Mouse (Mus musculus) CH12.LX (cell line): ENCODE data around the gene Pfdn4. TPM values are rescaled to one million over a fixed set of nuclear protein-coding genes. Genes with fewer than 3 reads are reported as not detected.

ENCODE experiments used
- DNase-seq: peaks from one replicate; pipeline ENCODE4 v3.0.0-alpha.2; 2013; ENCODE audit errors: extremely low read depth
- H3K27ac ChIP-seq: 2 replicates; pipeline ENCODE4 v1.5.1; 2012; ENCODE audit warnings: low read depth, mild to moderate bottlenecking, control low read depth, moderate library complexity; ENCODE audit not compliant: insufficient read depth
- H3K27me3 ChIP-seq: replicated peaks from 2 replicates; pipeline ENCODE3; 2012; ENCODE audit warnings: inconsistent platforms
- H3K36me3 ChIP-seq, 2 experiments: replicated peaks in 1 of 2; 2 replicates each; pipeline versions ENCODE3 to v1.6.1; 2012; ENCODE audit warnings: inconsistent platforms in 1 of 2, low read length in 1 of 2, mild to moderate bottlenecking in 1 of 2, mixed read lengths in 1 of 2, moderate library complexity in 1 of 2; ENCODE audit not compliant: control insufficient read depth in 1 of 2, insufficient read depth in 1 of 2
- H3K4me1 ChIP-seq, 2 experiments: 2 replicates each; pipeline ENCODE4 v1.6.1; 2012; ENCODE audit warnings: inconsistent platforms in 1 of 2, moderate library complexity in 1 of 2; ENCODE audit not compliant: insufficient read depth in 2 of 2, control insufficient read depth in 1 of 2
- H3K4me2 ChIP-seq: 2 replicates; pipeline ENCODE4 v1.6.1; 2012; ENCODE audit warnings: low read depth, mild to moderate bottlenecking, control low read depth; ENCODE audit not compliant: poor library complexity, insufficient read depth, severe bottlenecking
- H3K4me3 ChIP-seq, 3 experiments: fragments of 150-350 bp in 1 of 3; sonication (generic) in 1 of 3; replicated peaks in 1 of 3; 2 replicates each; pipeline versions ENCODE3 to v1.5.1; 2011 to 2012; ENCODE audit warnings: low read depth in 2 of 3, low read length in 2 of 3, mild to moderate bottlenecking in 2 of 3, moderate library complexity in 2 of 3, control low read depth in 1 of 3, improper control_type of control experiment in 1 of 3, inconsistent platforms in 1 of 3, mixed read lengths in 1 of 3; ENCODE audit not compliant: poor library complexity in 1 of 3
- H3K79me2 ChIP-seq: replicated peaks from 2 replicates; pipeline ENCODE4 v1.6.1; 2012; ENCODE audit warnings: mild to moderate bottlenecking, moderate library complexity; ENCODE audit not compliant: control insufficient read depth, poor library complexity, insufficient read depth, severe bottlenecking; ENCODE audit errors: extremely low read depth
- H3K9ac ChIP-seq: 2 replicates; pipeline ENCODE4 v1.6.1; 2012; ENCODE audit warnings: low read depth, mild to moderate bottlenecking, control low read depth, moderate library complexity; ENCODE audit not compliant: insufficient read depth
- H3K9me3 ChIP-seq: replicated peaks from 2 replicates; pipeline ENCODE3; 2012; ENCODE audit warnings: low read length, inconsistent platforms, mixed read lengths
- BHLHE40 ChIP-seq: IDR thresholded peaks from 2 replicates; pipeline ENCODE4 v1.6.1; 2011; ENCODE audit warnings: mild to moderate bottlenecking, low read depth, low read length, improper control_type of control experiment
- CHD1 ChIP-seq: IDR thresholded peaks from 2 replicates; pipeline ENCODE4 v1.6.1; 2012; ENCODE audit warnings: low read depth, low read length, improper control_type of control experiment, inconsistent platforms
- CTCF ChIP-seq, 2 experiments: IDR thresholded peaks in 1 of 2; conservative IDR thresholded peaks in 1 of 2; 2 replicates each; pipeline ENCODE4 v1.5.1; 2011 to 2012; ENCODE audit warnings: low read depth in 2 of 2, low read length in 2 of 2, improper control_type of control experiment in 1 of 2, inconsistent platforms in 1 of 2, mild to moderate bottlenecking in 1 of 2, moderate library complexity in 1 of 2
- ELF1 ChIP-seq: IDR thresholded peaks from 2 replicates; pipeline ENCODE4 v1.6.1; 2014; ENCODE audit warnings: low read depth, mild to moderate bottlenecking, inconsistent platforms, low read length, improper control_type of control experiment
- ETS1 ChIP-seq: conservative IDR thresholded peaks from 2 replicates; pipeline ENCODE4 v1.6.1; 2012; ENCODE audit warnings: low read depth, mild to moderate bottlenecking, inconsistent platforms, low read length, improper control_type of control experiment, moderate library complexity
- HCFC1 ChIP-seq: IDR thresholded peaks from 2 replicates; pipeline ENCODE4 v1.6.1; 2012; ENCODE audit warnings: low read depth, mild to moderate bottlenecking, inconsistent platforms, low read length, improper control_type of control experiment
- IRF4 ChIP-seq: IDR thresholded peaks from 2 replicates; pipeline ENCODE4 v1.6.1; 2014; ENCODE audit warnings: low read depth, mild to moderate bottlenecking, inconsistent platforms, low read length, improper control_type of control experiment
- MAX ChIP-seq: IDR thresholded peaks from 2 replicates; pipeline ENCODE4 v1.6.1; 2011; ENCODE audit warnings: low read length, improper control_type of control experiment
- MXI1 ChIP-seq: IDR thresholded peaks from 2 replicates; pipeline ENCODE4 v1.6.1; 2011; ENCODE audit warnings: mild to moderate bottlenecking, low read depth, low read length, improper control_type of control experiment
- MYC ChIP-seq: IDR thresholded peaks from 2 replicates; pipeline ENCODE4 v1.6.1; 2011; ENCODE audit warnings: low read depth, mild to moderate bottlenecking, improper control_type of control experiment, low read length
- NELFE ChIP-seq: IDR thresholded peaks from 2 replicates; pipeline ENCODE4 v1.6.1; 2011; ENCODE audit warnings: low read depth, low read length, improper control_type of control experiment
- NRF1 ChIP-seq: IDR thresholded peaks from 2 replicates; pipeline ENCODE4 v1.6.1; 2014; ENCODE audit warnings: low read depth, mild to moderate bottlenecking, inconsistent platforms, low read length, improper control_type of control experiment, moderate library complexity
- POLR2A ChIP-seq: IDR thresholded peaks from 2 replicates; pipeline ENCODE4 v1.6.1; 2011; ENCODE audit warnings: low read depth, mild to moderate bottlenecking, improper control_type of control experiment, low read length
- RCOR1 ChIP-seq: conservative IDR thresholded peaks from 2 replicates; pipeline ENCODE4 v1.6.1; 2012; ENCODE audit warnings: low read depth, mild to moderate bottlenecking, inconsistent platforms, low read length, improper control_type of control experiment
- SMC3 ChIP-seq: IDR thresholded peaks from 2 replicates; pipeline ENCODE4 v1.6.1; 2011; ENCODE audit warnings: low read depth, low read length, improper control_type of control experiment
- TBP ChIP-seq: conservative IDR thresholded peaks from 2 replicates; pipeline ENCODE4 v1.6.1; 2011; ENCODE audit warnings: low read depth, low read length, improper control_type of control experiment
- TCF12 ChIP-seq: IDR thresholded peaks from 2 replicates; pipeline ENCODE4 v1.6.1; 2014; ENCODE audit warnings: low read depth, mild to moderate bottlenecking, inconsistent platforms, low read length, improper control_type of control experiment
- USF1 ChIP-seq: IDR thresholded peaks from 2 replicates; pipeline ENCODE4 v1.6.1; 2014; ENCODE audit warnings: low read depth, mild to moderate bottlenecking, inconsistent platforms, low read length, improper control_type of control experiment
- USF2 ChIP-seq: conservative IDR thresholded peaks from 2 replicates; pipeline ENCODE4 v1.6.1; 2011; ENCODE audit warnings: low read depth, low read length, improper control_type of control experiment
- ZKSCAN1 ChIP-seq: IDR thresholded peaks from 2 replicates; pipeline ENCODE4 v1.6.1; 2012; ENCODE audit warnings: low read depth, inconsistent platforms, low read length, improper control_type of control experiment, borderline replicate concordance
- ZMIZ1 ChIP-seq: IDR thresholded peaks from 2 replicates; pipeline ENCODE4 v1.6.1; 2012; ENCODE audit warnings: low read depth, mild to moderate bottlenecking, inconsistent platforms, low read length, improper control_type of control experiment
- dilution Hi-C: fragments of 300-500 bp; cut with MboI; formaldehyde crosslinking; loops from 2 replicates; pipeline ENCODE4 v1.14.3; 2020; ENCODE audit warnings: low sequenced_read_pairs; ENCODE audit not compliant: extremely low pct_unique_long_range_greater_than_20kb, extremely low pct_ligation_motif_present
- in situ Hi-C: fragments of 300-500 bp; cut with MboI; formaldehyde crosslinking; loops from 3 replicates; pipeline ENCODE4 v1.14.3; 2019; ENCODE audit warnings: low sequenced_read_pairs, low pct_ligation_motif_present, low pct_unique_long_range_greater_than_20kb, mixed read lengths
- polyA plus RNA-seq: library from polyadenylated mRNA; unstranded; fragments of >175 nt; gene quantifications from 2 replicates; pipeline ENCODE4 v1.2.1, GENCODE M21; 2012; ENCODE audit warnings: low read depth; ENCODE audit not compliant: insufficient read length
- total RNA-seq, 2 experiments: library from RNA; depleted of rRNA; stranded (reverse); fragments of 300-350 nt in 1 of 2; fragments of >200 nt in 1 of 2; gene quantifications; 2 replicates each; pipeline ENCODE4 v1.2.3; 2012 to 2014

Pfdn4 gene
- total and polyA plus RNA-seq, 3 experiments, result 56.2 to 222 (median 68.8) TPM

GRCm38 (mm10) chr2:170511073-170511891 lies 15.1 kb downstream of the Pfdn4 start:
- in situ Hi-C loops, result loop anchor here (5.0 to 25.0 kb wide), 4 partner anchors 86 to 1549 kb away; partner anchors contain the start of gene Zfp64
- dilution Hi-C loops, result no loop called here
- peaks cover 7 to 26% of the 10 kb centered on the region in 2 experiments for H3K36me3 ChIP-seq
- H3K27me3 ChIP-seq, result peaks cover 16% of the 10 kb centered on the region
- H3K4me3 ChIP-seq, result peak overlapping the region; percentile 78 to 98 (median 88)
- H3K4me2 ChIP-seq, result peak overlapping the region; percentile 86
- TF ChIP-seq CTCF (conservative IDR thresholded peaks at IDR 0.05 in 1 of 2, IDR thresholded peaks at IDR 0.05 in 1 of 2; ENCODE audit: low read depth in 2 of 2, low read length in 2 of 2) (peak; percentile 70 to 95), BHLHE40 (0 out of 2 replicates have a peak, but pooled peaks have one; percentile 22), MXI1 (peak; percentile 23; the same call in 1 of the 2 replicates), IRF4 (peak; percentile 64; the same call in 1 of the 2 replicates), POLR2A (peak; percentile 67; the same call in 1 of the 2 replicates), SMC3 (peak; percentile 37), TBP (peak; percentile 68; the same call in 1 of the 2 replicates), ZMIZ1 (0 out of 2 replicates have a peak, but pooled peaks have one; percentile 15), ELF1 (0 out of 2 replicates have a peak, but pooled peaks have one; percentile 16), HCFC1 (peak; percentile 79), USF1 (no peak), TCF12 (peak; percentile 64), USF2 (no peak), MYC (no peak), CHD1 (peak; percentile 100), MAX (peak; percentile 16; the same call in 1 of the 2 replicates), ZKSCAN1 (no peak), NRF1 (no peak; the same call in 1 of the 2 replicates), ETS1 (peak; percentile 42; the same call in 1 of the 2 replicates), NELFE (peak; percentile 65), RCOR1 (peak; percentile 61; the same call in 1 of the 2 replicates)
- H3K9ac ChIP-seq, result peak overlapping the region; percentile 86
- peak; percentile 81 for DNase-seq
- H3K9me3 ChIP-seq, result no peaks in the 10 kb centered on the region
- peak overlapping the region; percentile 38; the same call in 1 of the 2 replicates for H3K27ac ChIP-seq
- H3K79me2 ChIP-seq, result peaks cover 31% of the 10 kb centered on the region
- peaks cover 14 to 50% of the 10 kb centered on the region in 2 experiments for H3K4me1 ChIP-seq
